Mouse (Mus musculus) MEL (cell line): ENCODE measurements at regions not wholly inside any gene's neighbourhood (a gene's known extent, or its start where the extent isn't known, plus 50 kb on each side); places are given as distances from the start of the nearest gene placed in this dataset.

Experiments used
- DNase-seq: peaks from one replicate; pipeline ENCODE4 v3.0.0; 2011; ENCODE audit warnings: low read depth, low spot score
- H3K27ac ChIP-seq: 2 replicates; pipeline ENCODE4 v1.5.1; 2012; ENCODE audit warnings: low read depth, mild to moderate bottlenecking, control low read depth, low read length, moderate library complexity; ENCODE audit not compliant: control insufficient read depth
- H3K27me3 ChIP-seq, 2 experiments: fragments of 150-350 bp in 1 of 2; sonication (generic) in 1 of 2; 2 replicates each; pipeline ENCODE4 v1.6.1; 2012; ENCODE audit warnings: low read length in 2 of 2, mild to moderate bottlenecking in 2 of 2, improper control_type of control experiment in 1 of 2, moderate library complexity in 1 of 2; ENCODE audit not compliant: insufficient read depth in 2 of 2, control insufficient read depth in 1 of 2
- H3K36me3 ChIP-seq, 2 experiments: 2 replicates each; pipeline ENCODE4 v1.6.1; 2012 to 2014; ENCODE audit warnings: low read length in 2 of 2, improper control_type of control experiment in 1 of 2, inconsistent platforms in 1 of 2, mild to moderate bottlenecking in 1 of 2; ENCODE audit not compliant: insufficient read depth in 2 of 2, control insufficient read depth in 1 of 2
- H3K4me1 ChIP-seq, 2 experiments: fragments of 150-350 bp in 1 of 2; sonication (generic) in 1 of 2; 2 replicates each; pipeline ENCODE4 v1.6.1; 2012; ENCODE audit warnings: low read length in 2 of 2, improper control_type of control experiment in 1 of 2, mild to moderate bottlenecking in 1 of 2; ENCODE audit not compliant: insufficient read depth in 2 of 2, control insufficient read depth in 1 of 2
- H3K4me3 ChIP-seq, 2 experiments: fragments of 150-350 bp in 1 of 2; sonication (generic) in 1 of 2; 2 replicates each; pipeline ENCODE4 v1.5.1; 2012; ENCODE audit warnings: low read depth in 2 of 2, low read length in 2 of 2, mild to moderate bottlenecking in 2 of 2, moderate library complexity in 2 of 2, control low read depth in 1 of 2, improper control_type of control experiment in 1 of 2; ENCODE audit not compliant: control insufficient read depth in 1 of 2, insufficient read depth in 1 of 2
- H3K79me2 ChIP-seq: 2 replicates; pipeline ENCODE4 v1.6.1; 2012; ENCODE audit warnings: mild to moderate bottlenecking, low read length, moderate library complexity; ENCODE audit not compliant: control insufficient read depth, poor library complexity, insufficient read depth
- H3K9ac ChIP-seq: 2 replicates; pipeline ENCODE4 v1.6.1; 2012; ENCODE audit warnings: low read depth, mild to moderate bottlenecking, control low read depth, low read length, moderate library complexity; ENCODE audit not compliant: control insufficient read depth, poor library complexity, severe bottlenecking
- H3K9me3 ChIP-seq: fragments of 150-350 bp; sonication (generic); replicated peaks from 2 replicates; pipeline ENCODE4 v1.6.1; 2012; ENCODE audit warnings: mild to moderate bottlenecking, low read length, improper control_type of control experiment, moderate library complexity; ENCODE audit not compliant: insufficient read depth
- CHD2 ChIP-seq: IDR thresholded peaks from 2 replicates; pipeline ENCODE4 v1.6.1; 2011; ENCODE audit warnings: low read length, improper control_type of control experiment
- E2F4 ChIP-seq: IDR thresholded peaks from 2 replicates; pipeline ENCODE4 v1.6.1; 2011; ENCODE audit warnings: low read depth, low read length, improper control_type of control experiment, borderline replicate concordance
- EP300 ChIP-seq, 2 experiments: IDR thresholded peaks; 2 replicates each; pipeline ENCODE4 v1.6.1; 2011; ENCODE audit warnings: improper control_type of control experiment in 2 of 2, low read length in 2 of 2, low read depth in 1 of 2, mild to moderate bottlenecking in 1 of 2
- ETS1 ChIP-seq: IDR thresholded peaks from 2 replicates; pipeline ENCODE4 v1.6.1; 2012; ENCODE audit warnings: low read depth, mild to moderate bottlenecking, inconsistent platforms, low read length, improper control_type of control experiment, moderate library complexity
- MAZ ChIP-seq: IDR thresholded peaks from 2 replicates; pipeline ENCODE4 v1.6.1; 2012; ENCODE audit warnings: low read depth, mild to moderate bottlenecking, inconsistent platforms, low read length, improper control_type of control experiment
- MEF2A ChIP-seq: IDR thresholded peaks from 2 replicates; pipeline ENCODE4 v1.6.1; 2014; ENCODE audit warnings: low read depth, mild to moderate bottlenecking, inconsistent platforms, low read length, improper control_type of control experiment; ENCODE audit not compliant: poor library complexity, insufficient replicate concordance, severe bottlenecking; ENCODE audit errors: extremely low read depth
- MXI1 ChIP-seq: IDR thresholded peaks from 2 replicates; pipeline ENCODE4 v1.6.1; 2011; ENCODE audit warnings: mild to moderate bottlenecking, low read depth, low read length, improper control_type of control experiment
- NRF1 ChIP-seq: IDR thresholded peaks from 2 replicates; pipeline ENCODE4 v1.6.1; 2014; ENCODE audit warnings: low read depth, mild to moderate bottlenecking, inconsistent platforms, low read length, improper control_type of control experiment, moderate library complexity; ENCODE audit not compliant: poor library complexity, insufficient read depth, severe bottlenecking
- RCOR1 ChIP-seq: IDR thresholded peaks from 2 replicates; pipeline ENCODE4 v1.6.1; 2012; ENCODE audit warnings: low read depth, mild to moderate bottlenecking, inconsistent platforms, low read length, improper control_type of control experiment
- USF1 ChIP-seq: IDR thresholded peaks from 2 replicates; pipeline ENCODE4 v1.6.1; 2014; ENCODE audit warnings: low read depth, mild to moderate bottlenecking, inconsistent platforms, low read length, improper control_type of control experiment, moderate library complexity
- ZNF384 ChIP-seq: IDR thresholded peaks from 2 replicates; pipeline ENCODE4 v1.6.1; 2012; ENCODE audit warnings: low read depth, mild to moderate bottlenecking, inconsistent platforms, low read length, improper control_type of control experiment

GRCm38 (mm10) chr3:101212403-101213211 is 75.1 kb downstream of the Cd2 start (continued):
- no peak for TF ChIP-seq ZNF384
- TF ChIP-seq RCOR1 = no peak
- no peak for TF ChIP-seq ETS1

GRCm38 (mm10) chr3:101211936-101212335 is 75.8 kb downstream of the Cd2 start:
- Histone ChIP-seq H3K9me3 (no peaks in the 10 kb centered on the region), H3K9ac (no peak overlapping the region), H3K79me2 (no peaks in the 10 kb centered on the region), H3K4me1 (no peaks in the 10 kb centered on the region), H3K36me3 (no peaks in the 10 kb centered on the region), H3K4me3 (no peak overlapping the region), H3K27me3 (no peaks in the 10 kb centered on the region), H3K27ac (no peak overlapping the region)
- no peak for DNase-seq
- TF ChIP-seq EP300 (IDR thresholded peaks at IDR 0.05; ENCODE audit: low read depth in 1 of 2, low read length in 2 of 2) = no peak
- TF ChIP-seq MEF2A = no peak
- no peak for TF ChIP-seq MAZ

GRCm38 (mm10) chr3:101209546-101209945 is 78.2 kb downstream of the Cd2 start:
- H3K79me2 ChIP-seq = no peaks in the 10 kb centered on the region
- H3K27me3 ChIP-seq = no peaks in the 10 kb centered on the region
- TF ChIP-seq EP300 (IDR thresholded peaks at IDR 0.05; ENCODE audit: low read depth in 1 of 2, low read length in 2 of 2) (no peak), MXI1 (no peak)
- no peak overlapping the region for H3K9ac ChIP-seq
- H3K4me1 ChIP-seq = no peaks in the 10 kb centered on the region
- H3K27ac ChIP-seq = no peak overlapping the region
- no peaks in the 10 kb centered on the region for H3K36me3 ChIP-seq
- H3K4me3 ChIP-seq = no peak overlapping the region
- no peaks in the 10 kb centered on the region for H3K9me3 ChIP-seq
- DNase-seq = no peak

- no peaks in the 10 kb centered on the region for H3K27me3 ChIP-seq
- no peak overlapping the region for H3K4me3 ChIP-seq
- DNase-seq = no peak
- H3K27ac ChIP-seq = no peak overlapping the region
- H3K79me2 ChIP-seq = no peaks in the 10 kb centered on the region
- H3K36me3 ChIP-seq = no peaks in the 10 kb centered on the region
- H3K9ac ChIP-seq = no peak overlapping the region
- TF ChIP-seq USF1 (no peak), EP300 (IDR thresholded peaks at IDR 0.05; ENCODE audit: low read depth in 1 of 2, low read length in 2 of 2) (no peak), CHD2 (no peak), E2F4 (no peak), NRF1 (no peak)
- no peaks in the 10 kb centered on the region for H3K9me3 ChIP-seq
- H3K4me1 ChIP-seq = no peaks in the 10 kb centered on the region
Observed at GRCm38 (mm10) chr3:101208751-101209150, 79.0 kb downstream of the Cd2 start.
